Mouse (Mus musculus) lung, embryonic 14.5 days (tissue): Measurements from ENCODE around the gene Pcbd2. TPM values are rescaled to one million over a fixed set of nuclear protein-coding genes. Genes with fewer than 3 reads are reported as not detected.

Source experiments
- ATAC-seq: fragments of 200-750 bp; cut with Nextera tagmentation; 2 replicates; pipeline ENCODE4 v1.8.0; 2017; ENCODE audit warnings: mild to moderate bottlenecking, moderate TSS enrichment, moderate library complexity; ENCODE audit not compliant: insufficient read depth
- DNase-seq: peaks from one replicate; pipeline ENCODE4 v3.0.0-alpha.2; 2015
- H3K27ac ChIP-seq: fragments of 300-500 bp; sonication (generic); 2 replicates; pipeline ENCODE4 v1.5.1; 2014; ENCODE audit warnings: low read depth, mild to moderate bottlenecking, moderate library complexity
- H3K27me3 ChIP-seq: fragments of 300-500 bp; sonication (generic); 2 replicates; pipeline ENCODE4 v1.6.1; 2014; ENCODE audit warnings: low read length, control low read depth; ENCODE audit not compliant: insufficient read depth
- H3K36me3 ChIP-seq: fragments of 300-500 bp; sonication (generic); 2 replicates; pipeline ENCODE4 v1.6.1; 2014; ENCODE audit warnings: control low read depth; ENCODE audit not compliant: insufficient read depth
- H3K4me1 ChIP-seq: fragments of 300-500 bp; sonication (generic); 2 replicates; pipeline ENCODE4 v1.6.1; 2014; ENCODE audit warnings: antibody characterized with exemption, control low read depth; ENCODE audit not compliant: insufficient read depth
- H3K4me2 ChIP-seq: fragments of 300-500 bp; sonication (generic); 2 replicates; pipeline ENCODE4 v1.6.1; 2014; ENCODE audit warnings: mild to moderate bottlenecking
- H3K4me3 ChIP-seq: fragments of 300-500 bp; sonication (generic); 2 replicates; pipeline ENCODE4 v1.5.1; 2014; ENCODE audit warnings: low read depth, low read length
- H3K9ac ChIP-seq: fragments of 300-500 bp; sonication (generic); 2 replicates; pipeline ENCODE4 v1.6.1; 2014
- H3K9me3 ChIP-seq: fragments of 300-500 bp; sonication (generic); 2 replicates; pipeline ENCODE4 v1.6.1; 2016; ENCODE audit warnings: low read depth, low read length, control low read depth
- CTCF ChIP-seq: IDR thresholded peaks from 2 replicates; pipeline ENCODE4 v1.5.1; 2016; ENCODE audit warnings: antibody characterized with exemption, low read depth
- WGBS: fragments of 180-500 bp; shearing (Covaris S2); extraction: QIAGEN DNeasy Blood & Tissue Kit; methylation state at CpG from one replicate; pipeline ENCODE4 v1.1.7; 2014; 5-methylcytosine and 5-hydroxymethylcytosine counted together
- polyA plus RNA-seq: library from polyadenylated mRNA; unstranded; fragments of >200 nt; fragmentation: Nextera tagmentation; extraction: Ambion mirVana; gene quantifications from 2 replicates; pipeline ENCODE4 v1.2.1, GENCODE M21; 2014

Pcbd2 gene
- polyA plus RNA-seq, 1 experiment from 2014 or later, result 59.7 TPM

GRCm38 (mm10) chr13:55825245-55825681 lies 98.1 kb downstream of the Pcbd2 start:
- peak overlapping the region; percentile 16; the same call in 1 of the 2 replicates for H3K4me3 ChIP-seq
- TF ChIP-seq CTCF, result no peak
- H3K27me3 ChIP-seq, result peaks cover 78% of the 10 kb centered on the region
- ATAC-seq (0 out of 2 replicates have a peak, but pooled peaks have one; percentile 13), DNase-seq (peak; percentile 33)
- 2% methylated on average over 32 of the region's 32 CpGs for WGBS
- no peaks in the 10 kb centered on the region for H3K36me3 ChIP-seq
- no peaks in the 10 kb centered on the region for H3K9me3 ChIP-seq
- no peak overlapping the region for H3K27ac ChIP-seq
- no peaks in the 10 kb centered on the region for H3K4me1 ChIP-seq
- H3K9ac ChIP-seq, result no peak overlapping the region
- peak overlapping the region; percentile 27; the same call in 1 of the 2 replicates for H3K4me2 ChIP-seq

GRCm38 (mm10) chr13:55826008-55826671 lies 99.0 kb downstream of the Pcbd2 start:
- H3K4me1 ChIP-seq, result no peaks in the 10 kb centered on the region
- H3K4me3 ChIP-seq, result peak overlapping the region; percentile 16; the same call in 1 of the 2 replicates
- H3K9me3 ChIP-seq, result no peaks in the 10 kb centered on the region
- no peaks in the 10 kb centered on the region for H3K36me3 ChIP-seq
- WGBS, result 2% methylated on average over 56 of the region's 56 CpGs
- ATAC-seq, result no peak
- H3K4me2 ChIP-seq, result 0 out of 2 replicates have a peak overlapping the region, but pooled peaks have one; percentile 27
- no peak overlapping the region for H3K27ac ChIP-seq
- H3K27me3 ChIP-seq, result peaks cover 87% of the 10 kb centered on the region
- DNase-seq, result peak; percentile 45
- H3K9ac ChIP-seq, result no peak overlapping the region
- TF ChIP-seq CTCF, result no peak

Other genes with a start within 250 kb of the Pcbd2 start
- 135 and 153 TPM in 2 replicates for gene Dbn1, start 239.3 kb upstream of the Pcbd2 start, polyA plus RNA-seq
- 185 and 199 TPM in 2 replicates for gene Pdlim7, start 213.7 kb upstream of the Pcbd2 start, polyA plus RNA-seq
- 2.0 and 2.6 TPM in 2 replicates for gene Dok3, start 198.1 kb upstream of the Pcbd2 start, polyA plus RNA-seq
- 74.8 and 75.5 TPM in 2 replicates for gene Ddx41, start 190.7 kb upstream of the Pcbd2 start, polyA plus RNA-seq
- 33.4 and 38.4 TPM in 2 replicates for gene Fam193b, start 156.2 kb upstream of the Pcbd2 start, polyA plus RNA-seq
- 69.7 and 76.5 TPM in 2 replicates for gene Tmed9, start 153.6 kb upstream of the Pcbd2 start, polyA plus RNA-seq
- 16.3 and 22.1 TPM in 2 replicates for gene B4galt7, start 127.5 kb upstream of the Pcbd2 start, polyA plus RNA-seq
- 54.9 and 55.8 TPM in 2 replicates for gene Caml, start 104.4 kb upstream of the Pcbd2 start, polyA plus RNA-seq
- 38.5 and 43.7 TPM in 2 replicates for gene Ddx46, start 92.3 kb upstream of the Pcbd2 start, polyA plus RNA-seq
- gene B230219D22Rik, start 34.2 kb upstream of the Pcbd2 start, polyA plus RNA-seq, result 79.7 and 84.8 TPM in 2 replicates
- gene Txndc15, start 12.7 kb upstream of the Pcbd2 start, polyA plus RNA-seq, result 76.4 and 76.6 TPM in 2 replicates
- gene Catsper3, start 57.2 kb downstream of the Pcbd2 start, polyA plus RNA-seq, result 0.18 TPM in 1 of 2 replicates, not detected in the other
- 0.28 TPM in 1 of 2 replicates, not detected in the other for gene Pitx1, start 108.8 kb downstream of the Pcbd2 start, polyA plus RNA-seq